Mouse (Mus musculus): ENCODE measurements around the gene Pcdh15. TPM values are rescaled to one million over a fixed set of nuclear protein-coding genes. Genes with fewer than 3 reads are reported as not detected.

Gene Pcdh15
- total and polyA plus RNA-seq, 2 experiments from 2014 or later, result 0.27 to 0.46 TPM

DNA sequence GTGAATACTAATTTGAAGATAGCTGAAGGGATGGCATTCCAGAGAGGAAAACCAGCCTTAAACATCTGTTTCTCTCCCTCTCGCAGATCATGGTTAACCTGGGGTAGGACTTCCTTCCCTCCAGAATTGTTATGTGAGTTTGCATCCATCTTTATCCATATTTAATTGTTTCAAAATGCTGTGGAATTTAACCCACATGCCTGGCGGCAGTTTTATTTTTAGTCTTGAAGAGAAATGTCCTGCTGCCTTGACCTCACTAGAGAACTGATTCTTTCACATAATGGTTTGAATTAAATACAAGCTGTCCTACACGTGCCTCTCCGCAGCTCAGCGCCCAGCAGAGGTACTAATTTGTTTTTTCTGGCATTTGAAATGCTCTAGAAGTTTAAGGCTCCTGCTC lies 1260.4 kb downstream of the Pcdh15 start:
- H3K27ac ChIP-seq (ENCODE audit: low read depth), result no peak overlapping the region
- no peak overlapping the region for H3K4me3 ChIP-seq (ENCODE audit: low read depth, low read length)
- H3K4me1 ChIP-seq (ENCODE audit: control insufficient read depth, insufficient read depth), result no peaks in the 10 kb centered on the region
- 48% methylated on average over 5 of the region's 5 CpGs for WGBS
- ATAC-seq (ENCODE audit: insufficient read depth, low read depth), result no peak
- no peaks in the 10 kb centered on the region for H3K9me3 ChIP-seq (replicated peaks; ENCODE audit: control insufficient read depth, low read length)
- no peaks in the 10 kb centered on the region for H3K36me3 ChIP-seq (replicated peaks; ENCODE audit: control insufficient read depth, insufficient read depth, low read length)
- TF ChIP-seq CTCF (IDR thresholded peaks at IDR 0.05; ENCODE audit: low read depth), result no peak
- no peak for TF ChIP-seq EP300 (IDR thresholded peaks at IDR 0.05; ENCODE audit: low read depth)
- no peak for DNase-seq (ENCODE audit: low spot score)
- no peaks in the 10 kb centered on the region for H3K27me3 ChIP-seq (ENCODE audit: control insufficient read depth, insufficient read depth, low read length)
- H3K9ac ChIP-seq (replicated peaks; ENCODE audit: low read depth, low read length), result no peak overlapping the region
- H3K4me2 ChIP-seq (ENCODE audit: low read depth, low read length), result no peak overlapping the region

DNA sequence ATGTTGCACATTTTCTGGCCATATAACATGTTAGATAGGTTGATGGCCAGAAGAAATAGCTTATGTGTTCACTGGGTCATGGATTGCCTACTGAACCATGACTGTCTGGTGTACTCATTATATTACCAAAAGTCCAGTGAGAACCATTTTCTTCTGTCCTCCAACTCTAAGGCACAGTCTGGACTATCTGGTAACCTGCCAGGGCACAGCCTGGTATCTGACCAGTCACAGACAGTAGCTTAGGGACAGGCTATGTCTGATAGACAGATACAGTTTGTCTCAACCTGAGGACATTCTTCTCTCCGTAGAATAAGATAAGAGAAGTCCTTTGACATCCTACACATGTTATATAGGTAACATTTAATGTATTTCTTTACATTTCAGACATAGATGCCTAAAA lies 1279.6 kb downstream of the Pcdh15 start:
- Histone ChIP-seq H3K9me3 (replicated peaks; ENCODE audit: control insufficient read depth, low read length) (no peaks in the 10 kb centered on the region), H3K36me3 (replicated peaks; ENCODE audit: control insufficient read depth, insufficient read depth, low read length) (no peaks in the 10 kb centered on the region), H3K4me2 (ENCODE audit: low read depth, low read length) (no peak overlapping the region), H3K9ac (replicated peaks; ENCODE audit: low read depth, low read length) (no peak overlapping the region), H3K4me3 (ENCODE audit: low read depth, low read length) (no peak overlapping the region), H3K4me1 (ENCODE audit: control insufficient read depth, insufficient read depth) (no peaks in the 10 kb centered on the region), H3K27ac (ENCODE audit: low read depth) (no peak overlapping the region), H3K27me3 (ENCODE audit: control insufficient read depth, insufficient read depth, low read length) (no peaks in the 10 kb centered on the region)
- TF ChIP-seq EP300 (IDR thresholded peaks at IDR 0.05; ENCODE audit: low read depth) (no peak), CTCF (IDR thresholded peaks at IDR 0.05; ENCODE audit: low read depth) (no peak)
- ATAC-seq (ENCODE audit: insufficient read depth, low read depth) (no peak), DNase-seq (ENCODE audit: low spot score) (no peak)
- WGBS, result 51% methylated on average over 1 of the region's 1 CpGs

DNA sequence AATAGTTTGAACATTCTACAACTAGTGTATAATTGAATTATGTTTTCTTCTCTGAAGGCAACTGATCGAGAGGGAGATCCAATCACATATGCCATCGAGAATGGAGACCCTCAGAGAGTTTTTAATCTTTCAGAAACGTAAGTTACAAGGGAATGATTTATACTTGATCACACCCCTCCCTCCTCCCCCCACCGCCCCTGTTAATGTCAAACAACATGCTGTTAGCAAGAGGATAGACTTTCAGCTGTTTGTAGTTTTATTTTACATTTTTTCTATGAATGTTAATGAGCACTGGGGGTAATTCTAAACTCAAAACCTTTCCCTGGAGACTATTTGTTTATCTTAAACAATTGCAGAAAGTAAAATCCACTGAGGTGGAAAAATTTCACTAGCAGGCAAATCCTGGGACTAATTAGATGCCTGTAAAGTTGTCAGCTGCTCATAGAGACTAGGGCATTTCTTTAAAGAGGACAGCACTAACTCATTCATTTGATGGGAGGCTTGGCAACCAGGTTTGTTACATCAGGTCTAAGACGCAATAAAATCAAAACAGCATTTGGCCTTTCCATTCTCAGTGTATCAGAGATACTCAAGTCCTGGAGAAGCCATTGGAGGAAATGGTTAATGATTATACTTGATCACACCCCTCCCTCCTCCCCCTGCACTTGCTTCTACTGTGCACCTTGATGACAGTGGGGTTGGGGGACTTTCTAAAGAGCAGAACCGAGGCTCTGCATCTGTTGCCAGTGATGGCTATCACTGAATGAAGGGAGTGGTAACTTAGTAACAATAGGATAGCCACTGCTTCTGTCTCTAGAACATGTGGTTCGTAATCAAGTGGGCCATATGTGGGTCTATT lies 1280.4 kb downstream of the Pcdh15 start:
- DNase-seq (ENCODE audit: low spot score) (no peak), ATAC-seq (ENCODE audit: insufficient read depth, low read depth) (no peak)
- no peaks in the 10 kb centered on the region for H3K36me3 ChIP-seq (replicated peaks; ENCODE audit: control insufficient read depth, insufficient read depth, low read length)
- TF ChIP-seq CTCF (IDR thresholded peaks at IDR 0.05; ENCODE audit: low read depth), result no peak
- TF ChIP-seq EP300 (IDR thresholded peaks at IDR 0.05; ENCODE audit: low read depth), result no peak
- no peak overlapping the region for H3K9ac ChIP-seq (replicated peaks; ENCODE audit: low read depth, low read length)
- no peak overlapping the region for H3K27ac ChIP-seq (ENCODE audit: low read depth)
- H3K4me3 ChIP-seq (ENCODE audit: low read depth, low read length), result no peak overlapping the region
- no peaks in the 10 kb centered on the region for H3K9me3 ChIP-seq (replicated peaks; ENCODE audit: control insufficient read depth, low read length)
- no peaks in the 10 kb centered on the region for H3K27me3 ChIP-seq (ENCODE audit: control insufficient read depth, insufficient read depth, low read length)
- no peak overlapping the region for H3K4me2 ChIP-seq (ENCODE audit: low read depth, low read length)
- 64% methylated on average over 7 of the region's 7 CpGs for WGBS
- no peaks in the 10 kb centered on the region for H3K4me1 ChIP-seq (ENCODE audit: control insufficient read depth, insufficient read depth)

DNA sequence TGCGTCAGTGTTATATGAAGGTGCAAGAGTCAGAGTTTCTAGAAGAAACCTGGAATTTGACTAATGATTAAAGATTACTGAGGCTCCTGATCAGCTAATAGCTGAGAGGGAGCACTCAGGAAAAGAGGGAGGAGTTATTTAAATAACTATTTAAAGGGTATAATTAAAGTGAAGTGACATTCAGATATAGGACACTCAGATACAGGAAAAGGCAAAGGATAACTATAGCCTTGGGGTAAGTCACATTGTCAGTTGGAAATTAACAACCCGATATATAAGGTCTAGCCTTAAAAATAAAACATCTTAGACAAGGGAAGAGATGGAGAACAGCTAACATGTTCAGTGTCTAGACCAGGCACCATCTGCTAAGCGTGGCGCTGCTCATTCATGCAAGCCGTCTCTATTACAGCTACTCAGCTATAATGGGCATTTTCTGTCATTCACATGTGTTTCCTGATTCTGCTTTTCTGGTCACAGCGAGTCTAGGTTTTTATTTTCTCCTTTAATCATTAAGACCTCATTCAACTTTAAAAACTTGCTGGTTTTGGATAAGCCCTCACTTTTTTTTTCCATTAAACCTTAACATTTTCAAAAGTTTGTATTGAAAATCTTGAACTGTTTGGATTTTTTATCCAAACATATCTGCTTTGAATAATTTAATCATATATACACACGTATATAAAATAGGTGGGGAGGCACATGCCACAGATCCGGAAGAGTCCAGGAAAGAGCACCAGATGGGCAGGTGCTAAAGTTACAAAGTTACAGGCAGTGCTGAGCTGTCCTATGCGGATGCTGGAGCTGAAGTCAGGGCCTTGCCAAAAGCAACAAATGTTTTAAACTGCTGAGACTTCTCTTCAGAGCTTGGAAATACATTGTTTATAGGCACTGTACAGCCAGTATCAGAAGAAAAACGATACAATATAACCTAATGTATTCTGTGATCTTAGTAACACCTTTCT lies 1288.7 kb downstream of the Pcdh15 start:
- Histone ChIP-seq H3K4me3 (ENCODE audit: low read depth, low read length) (no peak overlapping the region), H3K27me3 (ENCODE audit: control insufficient read depth, insufficient read depth, low read length) (no peaks in the 10 kb centered on the region), H3K9me3 (replicated peaks; ENCODE audit: control insufficient read depth, low read length) (no peaks in the 10 kb centered on the region), H3K4me1 (ENCODE audit: control insufficient read depth, insufficient read depth) (no peaks in the 10 kb centered on the region), H3K27ac (ENCODE audit: low read depth) (no peak overlapping the region), H3K4me2 (ENCODE audit: low read depth, low read length) (no peak overlapping the region), H3K36me3 (replicated peaks; ENCODE audit: control insufficient read depth, insufficient read depth, low read length) (no peaks in the 10 kb centered on the region), H3K9ac (replicated peaks; ENCODE audit: low read depth, low read length) (no peak overlapping the region)
- no peak for ATAC-seq (ENCODE audit: insufficient read depth, low read depth)
- TF ChIP-seq CTCF (IDR thresholded peaks at IDR 0.05; ENCODE audit: low read depth), result no peak
- TF ChIP-seq EP300 (IDR thresholded peaks at IDR 0.05; ENCODE audit: low read depth), result no peak
- no peak for DNase-seq (ENCODE audit: low spot score)
- 76% methylated on average over 10 of the region's 10 CpGs for WGBS

DNA sequence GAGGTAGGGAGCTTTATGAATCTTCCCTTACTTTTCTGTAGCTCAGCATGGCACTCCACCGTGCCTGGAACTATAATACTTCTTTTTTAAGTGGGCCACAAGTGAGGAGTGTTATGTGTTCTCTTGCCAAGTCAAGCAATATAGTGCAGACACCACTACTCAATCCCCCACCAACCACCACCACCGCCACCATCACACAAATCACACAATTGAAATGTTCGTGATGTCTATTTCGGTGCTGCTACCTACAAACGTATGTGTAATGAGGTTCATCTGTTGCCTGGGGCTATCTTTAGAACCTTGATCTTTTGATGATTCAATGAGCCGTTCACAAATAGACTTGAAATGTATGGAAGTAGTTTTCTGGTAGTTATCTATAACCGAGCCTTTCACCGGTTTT lies 1304.0 kb downstream of the Pcdh15 start:
- TF ChIP-seq EP300 (IDR thresholded peaks at IDR 0.05; ENCODE audit: low read depth), result no peak
- TF ChIP-seq CTCF (IDR thresholded peaks at IDR 0.05; ENCODE audit: low read depth), result no peak
- ATAC-seq (ENCODE audit: insufficient read depth, low read depth) (no peak), DNase-seq (ENCODE audit: low spot score) (no peak)
- 79% methylated on average over 8 of the region's 8 CpGs for WGBS
- no peak overlapping the region for H3K27ac ChIP-seq (ENCODE audit: low read depth)
- H3K27me3 ChIP-seq (ENCODE audit: control insufficient read depth, insufficient read depth, low read length), result no peaks in the 10 kb centered on the region
- H3K36me3 ChIP-seq (replicated peaks; ENCODE audit: control insufficient read depth, insufficient read depth, low read length), result no peaks in the 10 kb centered on the region
- no peaks in the 10 kb centered on the region for H3K4me1 ChIP-seq (ENCODE audit: control insufficient read depth, insufficient read depth)
- H3K9me3 ChIP-seq (replicated peaks; ENCODE audit: control insufficient read depth, low read length), result no peaks in the 10 kb centered on the region
- H3K4me2 ChIP-seq (ENCODE audit: low read depth, low read length), result no peak overlapping the region
- H3K4me3 ChIP-seq (ENCODE audit: low read depth, low read length), result no peak overlapping the region
- no peak overlapping the region for H3K9ac ChIP-seq (replicated peaks; ENCODE audit: low read depth, low read length)
